Mouse (Mus musculus) adrenal gland, postnatal 10 days (tissue): ENCODE measurements around the gene Pisd. TPM values are rescaled to one million over a fixed set of nuclear protein-coding genes. Genes with fewer than 3 reads are reported as not detected.
"Not testable (repeated sequence)": the region's sequence is repeated elsewhere in the genome, so short reads cannot be mapped to it uniquely, and the experiment has no call there.

Experiments used
- DNase-seq: peaks from one replicate; pipeline ENCODE4 v3.0.0; 2021; ENCODE audit warnings: mixed read lengths
- long read RNA-seq, 2 experiments: library from polyadenylated mRNA; stranded (forward); transcript quantifications; one replicate each; pipeline ENCODE4 v2.0.0; 2021
- total RNA-seq, 2 experiments: library from RNA; stranded (reverse); gene quantifications; 2 replicates each; pipeline ENCODE4 v1.2.3; 2021

Gene Pisd
- 10 to 100 TPM; 53.2 to 62.4 TPM for total RNA-seq
- long read RNA-seq, experiment 1, transcript Pisd-201 (8 exons, 2,183 nt) = major isoform, 95 of 226 reads
- long read RNA-seq, experiment 1, partial matches to known transcripts = 8 of 226 reads
- long read RNA-seq, experiment 1, other reads (novel, unspliced or antisense) = 118 of 226 reads
- long read RNA-seq, experiment 2, transcript Pisd-201 (8 exons, 2,183 nt) = major isoform, 68 of 207 reads
- long read RNA-seq, experiment 2, partial matches to known transcripts = 3 of 207 reads
- long read RNA-seq, experiment 2, other reads (novel, unspliced or antisense) = 135 of 207 reads

GRCm38 (mm10) chr5:32785313-32785915, at the start of gene Pisd:
Gene Pisd (minus strand): TSS chr5:32785646.
- DNase-seq = peak; percentile 97

DNA sequence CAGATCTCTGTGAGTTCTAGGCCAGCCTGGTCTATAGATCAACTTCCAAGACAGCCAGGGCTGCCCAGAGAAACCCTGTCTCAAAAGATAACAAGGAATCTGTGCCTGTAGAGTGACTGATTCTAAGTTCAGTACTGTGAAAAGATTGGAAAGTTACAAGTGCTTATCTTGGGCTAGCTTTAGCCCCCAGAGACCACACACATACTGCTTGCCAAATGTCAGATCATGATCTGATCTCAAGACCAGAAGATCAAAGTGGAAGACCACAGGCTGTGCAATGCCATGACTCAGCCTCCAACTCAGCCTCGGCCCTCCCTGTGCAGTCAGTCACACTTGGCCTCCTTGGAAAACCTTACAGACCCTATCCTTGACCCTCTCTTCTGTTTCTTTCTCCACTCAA, 49.1 kb upstream of the Pisd start:
- no peak for DNase-seq

- DNase-seq = no peak
Observed at GRCm38 (mm10) chr5:32830054-32830453, 44.6 kb upstream of the Pisd start.

DNA sequence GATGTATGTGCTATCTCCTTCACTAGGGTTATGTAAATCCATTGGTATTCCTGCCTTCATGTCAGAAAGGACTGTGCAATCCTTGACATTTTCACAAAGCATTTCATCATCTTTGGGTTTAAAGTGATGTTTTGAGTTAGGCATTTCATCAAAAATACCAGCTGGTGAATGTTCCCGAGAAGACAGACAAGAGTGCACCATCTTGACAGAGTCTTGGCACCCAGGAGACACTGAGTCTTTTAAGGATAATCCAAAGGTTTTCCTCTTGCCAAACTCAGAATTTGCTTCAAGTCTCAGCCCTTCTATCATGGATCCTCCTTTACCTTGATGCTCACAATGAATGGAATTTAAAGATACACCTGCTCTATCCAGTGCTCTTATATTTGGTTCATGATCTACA, 43.3 kb upstream of the Pisd start:
- not testable (repeated sequence) for DNase-seq

DNA sequence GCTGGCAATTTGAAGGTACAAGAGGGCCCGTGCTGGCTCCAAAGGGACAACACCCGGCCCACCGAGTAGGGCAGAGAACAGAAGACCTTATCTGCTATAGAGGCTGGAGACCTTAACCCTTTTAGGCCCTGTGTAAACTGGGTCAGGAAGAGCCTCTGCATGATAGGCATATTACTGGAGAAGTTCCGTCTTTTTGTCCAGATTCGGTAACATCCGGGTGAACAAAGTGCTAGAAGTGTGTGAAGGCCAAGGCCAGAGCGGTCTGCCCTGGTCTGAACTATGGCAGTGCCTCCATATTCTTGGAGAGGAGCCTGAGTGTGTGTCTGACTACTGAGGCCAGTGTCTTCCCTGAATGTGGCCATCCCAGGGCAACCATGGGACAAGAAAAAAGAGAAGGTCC, 41.6 kb upstream of the Pisd start, which contains the start of gene Gm20671:
Gene Gm20671, minus strand, starts transcription at position 101 of the 400 bp plus-strand sequence.
- DNase-seq = no peak

GRCm38 (mm10) chr5:32820471-32820870, 35.0 kb upstream of the Pisd start:
- no peak for DNase-seq

GRCm38 (mm10) chr5:32815396-32815795, 29.9 kb upstream of the Pisd start:
- no peak for DNase-seq

- not testable (repeated sequence) for DNase-seq
Observed at GRCm38 (mm10) chr5:32786454-32786853, 1.0 kb upstream of the Pisd start.

- DNase-seq = no peak
Observed at GRCm38 (mm10) chr5:32784726-32785125, 720 bp downstream of the Pisd start.

DNA sequence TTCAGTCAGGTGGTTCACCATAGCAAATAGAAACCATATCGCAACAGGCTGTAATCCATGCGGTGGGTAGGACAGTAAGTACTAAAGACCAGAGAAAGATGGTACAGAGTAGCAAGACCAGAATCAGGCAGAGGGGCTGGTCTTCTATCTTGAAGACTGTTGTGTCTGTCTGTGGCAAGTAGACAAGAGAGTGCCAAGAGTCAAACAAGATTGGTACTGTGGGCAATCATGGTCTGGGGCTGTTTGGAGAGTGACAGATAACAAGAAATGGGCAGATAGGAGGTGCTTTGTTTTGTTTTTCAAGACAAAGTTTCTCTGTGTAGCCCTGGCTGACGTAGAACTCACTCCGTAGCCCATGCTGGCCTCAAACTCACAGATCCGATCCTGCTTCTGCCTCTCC, 3.9 kb downstream of the Pisd start:
- DNase-seq = no peak

- DNase-seq = no peak
Observed at GRCm38 (mm10) chr5:32778168-32778567, 7.3 kb downstream of the Pisd start.

- no peak for DNase-seq
Observed at GRCm38 (mm10) chr5:32772361-32772760, 13.1 kb downstream of the Pisd start.

GRCm38 (mm10) chr5:32767636-32768373, 17.6 kb downstream of the Pisd start:
- no peak for DNase-seq

GRCm38 (mm10) chr5:32767004-32767403, 18.4 kb downstream of the Pisd start:
- DNase-seq = no peak

- DNase-seq = peak; percentile 60
Observed at GRCm38 (mm10) chr5:32761566-32762140, 23.8 kb downstream of the Pisd start.

GRCm38 (mm10) chr5:32760787-32761186, 24.7 kb downstream of the Pisd start:
- no peak for DNase-seq

DNA sequence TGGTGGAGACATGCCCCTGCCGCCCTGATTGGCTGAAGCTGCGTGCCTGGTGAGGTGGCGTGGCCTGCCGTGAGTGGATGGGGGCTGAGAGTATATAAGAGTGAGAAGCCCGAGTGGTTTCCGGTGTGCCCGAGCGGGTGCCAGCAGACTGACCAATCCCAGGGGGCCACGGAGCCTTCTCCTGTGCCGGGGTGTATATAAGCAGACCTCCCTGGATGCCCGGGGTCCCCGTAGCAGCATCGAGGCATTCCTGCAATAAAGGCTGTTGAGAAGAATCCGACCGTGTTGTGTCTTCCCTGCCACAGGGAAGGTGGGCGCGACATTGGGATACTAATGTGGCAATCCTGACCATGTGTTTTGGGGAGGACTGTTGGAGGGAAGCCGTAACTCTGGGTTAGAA, 25.1 kb downstream of the Pisd start:
- DNase-seq = not testable (repeated sequence)

DNA sequence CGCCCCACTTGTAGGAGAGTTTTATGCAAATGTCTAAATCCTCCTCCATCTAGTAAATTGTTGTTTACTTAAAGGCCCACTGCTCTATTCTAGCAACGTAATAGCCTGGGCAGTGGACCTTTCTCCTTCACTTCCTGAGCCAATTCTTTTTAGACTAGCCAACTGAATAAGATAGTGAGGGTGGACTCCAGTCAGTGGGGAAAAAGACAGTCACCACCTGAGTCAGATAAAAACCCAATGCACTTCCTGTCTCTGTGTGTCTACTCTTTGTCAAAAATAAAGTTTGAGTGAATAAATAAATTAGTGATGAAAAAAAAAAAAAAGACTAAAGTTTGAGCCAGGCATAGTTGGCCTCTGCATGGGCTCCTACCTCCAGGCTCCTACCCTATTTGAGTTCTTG, 25.8 kb downstream of the Pisd start:
- DNase-seq = no peak

DNA sequence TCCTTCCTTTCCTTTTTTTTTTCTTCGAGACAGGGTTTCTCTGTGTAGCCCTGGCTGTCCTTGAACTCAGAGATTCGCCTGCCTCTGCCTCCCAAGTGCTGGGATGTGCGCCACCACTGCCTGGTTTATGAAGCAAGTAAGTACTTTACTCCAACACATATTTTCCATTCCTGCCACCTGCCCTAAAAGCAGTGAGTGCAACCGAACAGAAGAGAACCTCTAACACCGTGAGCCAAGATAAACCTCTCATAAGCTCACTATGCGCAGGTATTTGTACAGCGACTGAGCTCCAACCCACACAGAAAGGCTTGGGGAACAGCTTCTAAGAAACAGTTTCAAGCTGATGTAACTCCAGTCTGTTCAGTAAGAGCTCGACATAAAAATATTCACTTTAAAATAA, 29.3 kb downstream of the Pisd start:
- DNase-seq = no peak

DNA sequence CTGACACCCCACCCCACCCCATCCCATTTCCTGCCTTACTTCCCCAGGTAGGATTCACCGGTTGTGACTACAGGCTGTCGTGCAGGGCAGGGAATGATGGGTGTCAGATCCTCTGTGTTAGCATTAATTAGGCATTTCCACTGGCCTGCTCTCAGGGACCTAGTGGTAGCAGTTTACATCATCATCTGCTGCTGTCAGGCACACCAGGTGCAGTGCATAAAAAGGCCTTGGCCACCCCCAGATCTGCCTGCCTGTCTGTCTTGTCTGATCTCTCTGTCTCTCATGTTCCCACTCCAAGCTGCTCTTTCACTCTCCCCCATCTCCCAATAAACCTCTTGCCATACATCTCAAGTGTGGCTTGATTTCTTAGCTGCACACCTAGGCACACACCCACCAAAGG, 33.7 kb downstream of the Pisd start:
- DNase-seq = no peak

GRCm38 (mm10) chr5:32748936-32749335, 36.5 kb downstream of the Pisd start:
- no peak for DNase-seq

DNA sequence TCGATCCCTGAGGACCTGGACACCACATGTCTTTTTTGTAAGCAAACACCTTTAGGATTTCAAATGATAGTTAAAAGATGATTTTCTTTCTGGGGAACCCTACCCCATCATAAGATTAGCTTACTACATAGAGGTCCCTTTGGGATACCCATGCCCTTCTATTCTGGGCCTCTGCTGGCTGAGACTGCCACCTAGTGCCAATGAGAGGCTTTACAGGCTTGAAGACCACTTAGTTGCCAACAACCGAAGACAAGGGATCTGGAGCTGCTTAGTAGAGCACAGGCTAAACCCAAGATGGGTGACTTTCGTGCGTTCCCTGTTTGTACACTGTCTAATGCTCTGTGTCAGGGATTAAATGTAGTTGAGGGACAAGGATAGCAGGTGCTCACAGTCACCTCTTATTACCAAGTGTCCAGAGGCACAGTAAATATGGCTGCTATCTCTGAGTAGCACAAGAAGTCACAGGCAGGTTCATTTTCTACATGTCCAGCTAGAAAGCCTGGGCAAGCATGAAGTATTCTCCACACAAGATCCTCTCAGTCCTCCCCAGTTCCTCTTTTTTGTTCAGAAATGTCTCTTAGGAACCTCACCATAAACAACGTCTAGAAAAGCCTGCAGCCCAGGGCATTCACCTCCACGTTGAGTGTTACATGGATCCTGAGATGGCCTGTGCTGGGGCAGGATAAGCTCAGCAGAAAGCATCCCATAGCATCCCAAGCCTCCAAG, 37.6 kb downstream of the Pisd start:
- DNase-seq = peak; percentile 70
